9 mouse cellular contexts compared by ENCODE assay signal in the genomic region with DNA sequence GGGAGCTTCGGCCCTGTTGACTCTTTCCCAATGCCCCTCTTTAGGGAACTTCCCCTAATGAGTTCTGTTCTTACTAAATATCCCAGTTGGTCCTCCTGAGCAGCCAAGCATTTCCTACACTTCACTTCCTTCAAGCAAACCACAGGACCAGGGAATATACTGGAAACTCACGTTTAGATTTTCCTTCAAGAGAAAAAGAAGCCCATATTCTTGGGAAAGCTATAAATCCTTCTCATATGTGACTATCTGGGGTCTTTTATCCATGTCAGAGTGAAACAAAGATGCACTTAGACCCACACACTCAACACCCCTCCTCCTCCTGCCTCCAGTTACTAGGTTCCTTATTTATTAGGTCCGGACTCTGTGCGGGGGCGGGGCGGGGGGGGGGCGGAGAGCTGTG. TPM values are rescaled to one million over a fixed set of nuclear protein-coding genes. Genes with fewer than 3 reads are reported as not detected.
A peak's percentile ranks its signal among the peaks of the same experiment; 100 is the strongest.
DNase-seq lines count a peak whose midpoint lies in the region; ATAC-seq lines count a peak whose summit lies in the region.
"Had no signal": no experiment of that assay in that cellular context is flagged by ENCODE, and none has a peak within 500 bp of the region (broad histone marks: within the 10 kb centered on the region; RNA-seq: fewer than 3 reads in every experiment).

No protein-coding gene starts in this region.

- H3K4me3 ChIP-seq in heart, embryonic 15.5 days: peak overlapping the region; percentile 56
- peak overlapping the region; percentile 48 for H3K4me3 ChIP-seq in embryonic facial prominence, embryonic 12.5 days
- H3K4me3 ChIP-seq in hindbrain, embryonic 14.5 days (replicated peaks; ENCODE audit: low read length): peak overlapping the region; percentile 53
- H3K4me3 ChIP-seq in midbrain, embryonic 13.5 days (replicated peaks): peak overlapping the region; percentile 65

- H3K9ac ChIP-seq in heart, embryonic 15.5 days: no peak overlapping the region
- no peak overlapping the region for H3K9ac ChIP-seq in embryonic facial prominence, embryonic 12.5 days
- peak overlapping the region; percentile 74 for H3K9ac ChIP-seq in hindbrain, embryonic 14.5 days
- H3K9ac ChIP-seq in midbrain, embryonic 13.5 days (replicated peaks): peak overlapping the region; percentile 82

- peaks cover 5% of the 10 kb centered on the region for H3K4me1 ChIP-seq in heart, embryonic 15.5 days (replicated peaks)
- H3K4me1 ChIP-seq in embryonic facial prominence, embryonic 12.5 days: peaks cover 7% of the 10 kb centered on the region; the same call in 1 of the 2 replicates
- H3K4me1 ChIP-seq in hindbrain, embryonic 14.5 days (replicated peaks; ENCODE audit: control insufficient read depth, insufficient read depth, low read length): peaks cover 39% of the 10 kb centered on the region
- H3K4me1 ChIP-seq in midbrain, embryonic 13.5 days (replicated peaks): peaks cover 52% of the 10 kb centered on the region

- H3K27me3 ChIP-seq in heart, embryonic 15.5 days: peaks cover 13% of the 10 kb centered on the region
- 0 out of 2 replicates have a peak, but pooled peaks cover 7% of the 10 kb centered on the region for H3K27me3 ChIP-seq in embryonic facial prominence, embryonic 12.5 days
- no peaks in the 10 kb centered on the region for H3K27me3 ChIP-seq in hindbrain, embryonic 14.5 days (ENCODE audit: control insufficient read depth, insufficient read depth, low read length)
- H3K27me3 ChIP-seq in midbrain, embryonic 13.5 days: no peaks in the 10 kb centered on the region

- H3K27ac ChIP-seq in heart, embryonic 15.5 days: no peak overlapping the region
- H3K27ac ChIP-seq in embryonic facial prominence, embryonic 12.5 days: no peak overlapping the region
- peak overlapping the region; percentile 89 for H3K27ac ChIP-seq in hindbrain, embryonic 14.5 days
- peak overlapping the region; percentile 93 for H3K27ac ChIP-seq in midbrain, embryonic 13.5 days

- peak overlapping the region; percentile 90 for H3K4me2 ChIP-seq in heart, embryonic 15.5 days
- peak overlapping the region; percentile 82 for H3K4me2 ChIP-seq in embryonic facial prominence, embryonic 12.5 days (replicated peaks)
- peak overlapping the region; percentile 77 for H3K4me2 ChIP-seq in hindbrain, embryonic 14.5 days (replicated peaks)
- peak overlapping the region; percentile 79 for H3K4me2 ChIP-seq in midbrain, embryonic 13.5 days (replicated peaks)

- no peaks in the 10 kb centered on the region for H3K36me3 ChIP-seq in heart, embryonic 15.5 days
- H3K36me3 ChIP-seq in embryonic facial prominence, embryonic 12.5 days: no peaks in the 10 kb centered on the region
- H3K36me3 ChIP-seq in hindbrain, embryonic 14.5 days (replicated peaks; ENCODE audit: control insufficient read depth, insufficient read depth): no peaks in the 10 kb centered on the region
- no peaks in the 10 kb centered on the region for H3K36me3 ChIP-seq in midbrain, embryonic 13.5 days

- no peak for DNase-seq in heart, adult 8-10 months (ENCODE audit: low spot score)
- peak; percentile 48 for DNase-seq in hindbrain, embryonic 14.5 days (ENCODE audit: low spot score)
- DNase-seq in cerebellum, adult 8-10 months: no peak
- no peak for DNase-seq in B cell, adult 2 months
- DNase-seq: thymus, postnatal 36 days had no signal

- ATAC-seq in heart, embryonic 15.5 days (replicated peaks; ENCODE audit: insufficient number of reproducible peaks, insufficient read depth, low FRiP score, low read depth): no peak
- no peak for ATAC-seq in embryonic facial prominence, embryonic 12.5 days (ENCODE audit: insufficient number of reproducible peaks, insufficient read depth, low FRiP score, low TSS enrichment)
- ATAC-seq in hindbrain, embryonic 14.5 days (ENCODE audit: low FRiP score): no peak
- no peak for ATAC-seq in midbrain, embryonic 13.5 days
- no peak for ATAC-seq in erythroblast, adult 5-6 weeks (replicated peaks; ENCODE audit: low FRiP score, poor library complexity, severe bottlenecking)

- 10% methylated on average over 7 of the region's 7 CpGs for WGBS in heart, embryonic 15.5 days
- 2% methylated on average over 7 of the region's 7 CpGs for WGBS in embryonic facial prominence, embryonic 12.5 days
- 1% methylated on average over 7 of the region's 7 CpGs for WGBS in hindbrain, embryonic 14.5 days
- WGBS in midbrain, embryonic 13.5 days: 4% methylated on average over 7 of the region's 7 CpGs

- no peaks in the 10 kb centered on the region for H3K9me3 ChIP-seq in heart, embryonic 15.5 days (replicated peaks)
- H3K9me3 ChIP-seq in embryonic facial prominence, embryonic 12.5 days: no peaks in the 10 kb centered on the region
- H3K9me3 ChIP-seq in hindbrain, embryonic 14.5 days (ENCODE audit: control insufficient read depth, low read length): no peaks in the 10 kb centered on the region
- H3K9me3 ChIP-seq in midbrain, embryonic 13.5 days: no peaks in the 10 kb centered on the region

RNA-seq across cellular contexts. Expression of gene Grik2, which starts 6.5 kb away (rescaled TPM):
- polyA plus RNA-seq in heart, embryonic 15.5 days (2015; fragmentation: Nextera tagmentation; extraction: Ambion mirVana): 0.87 and 1.0 TPM in 2 replicates
- under 1 TPM; 0.38 to 0.78 (median 0.50) TPM for total RNA-seq in heart, adult 8-10 months (2022)
- polyA plus RNA-seq in embryonic facial prominence, embryonic 12.5 days (2016; fragmentation: Nextera tagmentation; extraction: Ambion mirVana): 2.1 and 3.3 TPM in 2 replicates
- 43.2 and 45.5 TPM in 2 replicates for polyA plus RNA-seq in hindbrain, embryonic 14.5 days (2014; fragmentation: Nextera tagmentation; extraction: Ambion mirVana)
- polyA plus RNA-seq in midbrain, embryonic 13.5 days (2015; fragmentation: Nextera tagmentation; extraction: Ambion mirVana): 30.8 and 31.2 TPM in 2 replicates
- total RNA-seq in erythroblast, adult 5-6 weeks (2015; ENCODE audit: low replicate concordance): not detected in 2 replicates
- not detected in 2 replicates for total RNA-seq in erythroblast, adult 5-6 weeks (2017; ENCODE audit: low replicate concordance)

Comparison
In these comparisons a context has a peak if more than half of its experiments do, and no peak if none do; other contexts are left out.
1. H3K27ac ChIP-seq: peak in hindbrain, embryonic 14.5 days (single experiment) and midbrain, embryonic 13.5 days (single experiment); none in heart, embryonic 15.5 days (single experiment) and embryonic facial prominence, embryonic 12.5 days (single experiment).
2. H3K9ac ChIP-seq: peak in hindbrain, embryonic 14.5 days (single experiment) and midbrain, embryonic 13.5 days (single experiment); none in heart, embryonic 15.5 days (single experiment) and embryonic facial prominence, embryonic 12.5 days (single experiment).
3. Peak in every context shown above with its lines, with median percentiles within 50 percentile points of each other: H3K4me2 ChIP-seq and H3K4me3 ChIP-seq.